Mouse (Mus musculus) adrenal gland, adult 18-20 months (tissue): ENCODE results near the gene Dmrta2. TPM values are rescaled to one million over a fixed set of nuclear protein-coding genes. Genes with fewer than 3 reads are reported as not detected.

Source experiments
- DNase-seq, 2 experiments: peaks; one replicate each; pipeline ENCODE4 v3.0.0; 2021 to 2022; ENCODE audit warnings: low spot score in 2 of 2
- total RNA-seq, 2 experiments: library from RNA; stranded (reverse); gene quantifications; 1 replicate in 1 of 2; 2 replicates in 1 of 2; pipeline ENCODE4 v1.2.3; 2021

Dmrta2 gene
- total RNA-seq, 2 experiments from 2014 or later, result 0.10 to 0.17 TPM

GRCm38 (mm10) chr4:110020255-110020654 lies 42.4 kb downstream of the Dmrta2 start:
- peak; percentile 78 to 81 for DNase-seq

GRCm38 (mm10) chr4:110021956-110022625 lies 44.2 kb downstream of the Dmrta2 start:
- peak; percentile 77 to 78 for DNase-seq

- peak in 1 of 2 experiments; percentile 18 for DNase-seq
Observed at GRCm38 (mm10) chr4:110028461-110029188, 50.8 kb downstream of the Dmrta2 start.

GRCm38 (mm10) chr4:110029446-110029845 lies 51.6 kb downstream of the Dmrta2 start:
- DNase-seq, result no peak
